Mouse (Mus musculus) heart, embryonic 11.5 days (tissue): ENCODE measurements around the gene Lce1a2. TPM values are rescaled to one million over a fixed set of nuclear protein-coding genes. Genes with fewer than 3 reads are reported as not detected.
"Not testable (repeated sequence)": the region's sequence is repeated elsewhere in the genome, so short reads cannot be mapped to it uniquely, and the experiment has no call there.

ENCODE experiments used
- ATAC-seq: fragments of 200-750 bp; cut with Nextera tagmentation; replicated peaks from 2 replicates; pipeline ENCODE4 v1.8.0; 2017; ENCODE audit warnings: moderate library complexity; ENCODE audit not compliant: insufficient number of reproducible peaks, low FRiP score, low TSS enrichment
- H3K27ac ChIP-seq: fragments of 300-500 bp; sonication (generic); 2 replicates; pipeline ENCODE4 v1.5.1; 2014; ENCODE audit warnings: mild to moderate bottlenecking, low read depth, low read length
- H3K27me3 ChIP-seq: fragments of 300-500 bp; sonication (generic); 2 replicates; pipeline ENCODE4 v1.6.1; 2014; ENCODE audit warnings: mild to moderate bottlenecking, low read length, mixed read lengths; ENCODE audit not compliant: control insufficient read depth, insufficient read depth
- H3K36me3 ChIP-seq: fragments of 300-500 bp; sonication (generic); 2 replicates; pipeline ENCODE4 v1.6.1; 2014; ENCODE audit warnings: mild to moderate bottlenecking, low read length, moderate library complexity, mixed read lengths; ENCODE audit not compliant: control insufficient read depth, insufficient read depth
- H3K4me1 ChIP-seq: fragments of 300-500 bp; sonication (generic); 2 replicates; pipeline ENCODE4 v1.6.1; 2014; ENCODE audit warnings: low read length; ENCODE audit not compliant: control insufficient read depth, insufficient read depth
- H3K4me2 ChIP-seq: fragments of 300-500 bp; sonication (generic); 2 replicates; pipeline ENCODE4 v1.6.1; 2014; ENCODE audit warnings: mild to moderate bottlenecking, moderate library complexity
- H3K4me3 ChIP-seq: fragments of 300-500 bp; sonication (generic); 2 replicates; pipeline ENCODE4 v1.5.1; 2014; ENCODE audit warnings: low read depth, low read length
- H3K9ac ChIP-seq: fragments of 300-500 bp; sonication (generic); 2 replicates; pipeline ENCODE4 v1.6.1; 2014; ENCODE audit warnings: mild to moderate bottlenecking, low read depth, low read length, moderate library complexity
- H3K9me3 ChIP-seq: fragments of 300-500 bp; sonication (generic); replicated peaks from 2 replicates; pipeline ENCODE4 v1.6.1; 2016; ENCODE audit warnings: low read length; ENCODE audit not compliant: control insufficient read depth
- WGBS: fragments of 180-500 bp; shearing (Covaris S2); extraction: QIAGEN DNeasy Blood & Tissue Kit; methylation state at CpG from one replicate; pipeline ENCODE4 v1.1.7; 2014; ENCODE audit not compliant: insufficient replicate concordance; 5-methylcytosine and 5-hydroxymethylcytosine counted together
- polyA plus RNA-seq: library from polyadenylated mRNA; unstranded; fragments of >200 nt; fragmentation: Nextera tagmentation; extraction: Ambion mirVana; gene quantifications from 2 replicates; pipeline ENCODE4 v1.2.1, GENCODE M21; 2014

Gene Lce1a2
- not detected in 2 replicates for polyA plus RNA-seq

GRCm38 (mm10) chr3:92670215-92670614, at the start of gene Lce1a2:
Gene Lce1a2, minus strand, starts transcription at chr3:92670315.
- Histone ChIP-seq H3K4me3 (no peak within 1 kb of the TSS), H3K27ac (no peak within 1 kb of the TSS), H3K9ac (no peak within 1 kb of the TSS), H3K4me1 (no peaks in the 10 kb centered on the region), H3K9me3 (no peaks in the 10 kb centered on the region), H3K36me3 (no peaks in the 10 kb centered on the region), H3K27me3 (no peaks in the 10 kb centered on the region), H3K4me2 (no peak within 1 kb of the TSS)
- no peak for ATAC-seq

- Histone ChIP-seq H3K36me3 (no peaks in the 10 kb centered on the region), H3K27me3 (no peaks in the 10 kb centered on the region), H3K9ac (no peak overlapping the region), H3K4me3 (no peak overlapping the region), H3K4me2 (no peak overlapping the region), H3K9me3 (no peaks in the 10 kb centered on the region), H3K4me1 (no peaks in the 10 kb centered on the region), H3K27ac (no peak overlapping the region)
- ATAC-seq = no peak
Measured at GRCm38 (mm10) chr3:92715122-92715521, 45.0 kb upstream of the Lce1a2 start.

DNA sequence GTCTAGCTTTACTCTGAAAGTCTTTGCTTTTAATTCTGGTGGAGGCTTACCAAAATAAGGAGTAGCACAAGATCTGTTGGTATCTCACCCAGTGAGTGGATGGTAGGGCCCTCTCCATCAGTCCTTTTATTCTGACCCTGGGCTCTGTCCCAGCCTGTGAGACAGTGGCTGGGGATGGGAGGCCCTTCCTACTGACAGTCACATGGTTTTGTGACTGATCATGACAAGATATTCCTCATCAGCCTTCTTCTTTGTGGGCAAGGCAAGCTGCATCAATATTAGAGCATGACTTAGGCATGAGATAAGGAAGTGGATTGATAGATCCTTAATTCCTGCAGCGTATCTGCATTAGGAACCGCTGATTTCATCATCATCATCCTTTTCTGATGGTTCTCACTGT, 38.9 kb upstream of the Lce1a2 start, which contains the start of gene Lce1e:
Lce1e (minus strand) TSS at position 101 of the 400 bp plus-strand sequence.
- Histone ChIP-seq H3K4me3 (no peak within 1 kb of the TSS), H3K4me2 (no peak within 1 kb of the TSS), H3K27ac (no peak within 1 kb of the TSS), H3K4me1 (no peaks in the 10 kb centered on the region), H3K9ac (no peak within 1 kb of the TSS), H3K27me3 (no peaks in the 10 kb centered on the region), H3K36me3 (no peaks in the 10 kb centered on the region), H3K9me3 (no peaks in the 10 kb centered on the region)
- 83% methylated on average over 2 of the region's 2 CpGs for WGBS
- ATAC-seq = no peak

DNA sequence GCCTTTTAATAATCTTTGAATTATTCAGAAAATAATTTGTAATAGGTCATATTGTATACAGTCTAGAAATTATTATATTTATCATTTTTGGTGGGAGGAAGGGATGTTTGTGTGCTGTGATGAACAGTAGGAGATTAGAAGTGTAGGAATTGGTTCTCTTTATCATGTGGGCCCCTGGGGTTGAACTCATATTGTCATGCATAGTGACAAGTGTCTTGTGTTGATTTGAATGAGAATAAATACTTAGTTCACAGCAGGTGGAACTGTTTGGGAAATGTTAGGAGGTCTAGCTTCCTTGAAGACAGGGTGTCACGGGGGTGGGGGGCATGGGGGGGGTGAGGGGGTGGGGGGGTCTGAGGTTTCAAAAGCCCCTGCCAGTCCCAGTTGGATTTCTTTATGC, 24.5 kb upstream of the Lce1a2 start:
- ATAC-seq = no peak
- Histone ChIP-seq H3K9me3 (no peaks in the 10 kb centered on the region), H3K27me3 (no peaks in the 10 kb centered on the region), H3K36me3 (no peaks in the 10 kb centered on the region), H3K27ac (no peak overlapping the region), H3K4me3 (no peak overlapping the region), H3K4me1 (no peaks in the 10 kb centered on the region), H3K4me2 (no peak overlapping the region), H3K9ac (no peak overlapping the region)
- WGBS = 33% methylated on average over 1 of the region's 1 CpGs

DNA sequence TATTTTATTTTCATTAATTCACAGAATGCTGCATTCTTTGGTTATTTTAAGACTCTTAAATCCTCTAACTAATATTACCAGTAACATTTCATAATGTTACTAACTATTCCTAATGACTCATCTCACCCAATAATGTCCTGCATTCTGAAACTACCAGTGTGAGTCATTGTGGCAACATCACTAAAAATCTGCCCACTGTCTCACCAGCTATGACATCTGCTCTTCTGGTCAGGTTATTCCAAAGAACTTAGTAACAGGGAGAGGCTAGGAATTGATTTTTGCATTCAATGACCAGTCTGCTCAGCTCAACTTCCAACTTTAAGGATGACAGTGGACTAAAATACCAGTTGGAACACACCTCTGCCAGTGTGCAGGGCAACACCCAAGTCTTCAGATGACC, 21.6 kb upstream of the Lce1a2 start:
- no peak overlapping the region for H3K27ac ChIP-seq
- ATAC-seq = no peak
- H3K4me2 ChIP-seq = no peak overlapping the region
- no peak overlapping the region for H3K9ac ChIP-seq
- H3K4me3 ChIP-seq = no peak overlapping the region
- H3K27me3 ChIP-seq = no peaks in the 10 kb centered on the region
- H3K36me3 ChIP-seq = no peaks in the 10 kb centered on the region
- no peaks in the 10 kb centered on the region for H3K9me3 ChIP-seq
- no peaks in the 10 kb centered on the region for H3K4me1 ChIP-seq

DNA sequence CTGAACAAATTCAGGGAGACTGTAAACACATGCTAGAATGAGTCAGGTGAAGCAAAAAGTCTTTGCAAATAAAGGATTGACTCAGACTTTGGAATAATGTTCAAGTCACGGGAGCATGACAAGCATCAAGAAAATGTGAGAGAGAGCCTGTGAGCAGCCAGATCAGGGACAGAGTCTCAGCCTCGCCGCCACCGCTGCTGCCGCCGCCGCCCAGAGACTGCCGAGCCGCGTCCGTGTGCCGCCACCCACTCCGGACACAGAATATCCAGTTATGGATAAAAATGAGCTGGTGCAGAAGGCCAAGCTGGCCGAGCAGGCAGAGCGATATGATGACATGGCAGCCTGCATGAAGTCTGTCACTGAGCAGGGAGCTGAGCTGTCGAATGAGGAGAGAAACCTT, 19.0 kb upstream of the Lce1a2 start:
- H3K9me3 ChIP-seq, H3K27ac ChIP-seq, H3K4me3 ChIP-seq, H3K27me3 ChIP-seq, H3K4me1 ChIP-seq, H3K36me3 ChIP-seq, H3K9ac ChIP-seq, ATAC-seq, H3K4me2 ChIP-seq: not testable (repeated sequence)
- WGBS = 77% methylated on average over 16 of the region's 16 CpGs

DNA sequence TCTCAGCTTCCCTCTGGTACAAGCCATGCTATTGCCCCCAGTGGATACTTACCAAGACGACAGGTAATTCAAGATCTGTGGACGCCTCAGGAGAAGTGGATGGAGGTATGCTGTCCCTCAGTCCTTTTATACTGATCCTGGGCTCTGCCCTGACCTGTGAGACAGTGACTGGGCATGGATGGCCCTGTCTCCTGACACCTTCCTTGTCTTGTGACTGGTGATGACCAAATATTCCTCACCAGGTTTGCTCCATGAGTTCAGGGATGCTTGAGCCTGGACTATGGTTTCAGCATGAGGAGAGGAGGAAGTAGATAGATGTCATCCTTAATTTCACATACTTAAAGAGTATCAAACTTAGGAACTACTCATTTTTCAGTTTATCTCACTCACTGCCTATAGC, 17.0 kb upstream of the Lce1a2 start, which contains the start of gene Lce1d:
Lce1d (minus strand) TSS at position 101 of the 400 bp plus-strand sequence.
- WGBS = 59% methylated on average over 2 of the region's 2 CpGs
- Histone ChIP-seq H3K36me3 (no peaks in the 10 kb centered on the region), H3K4me3 (no peak within 1 kb of the TSS), H3K9me3 (no peaks in the 10 kb centered on the region), H3K4me2 (no peak within 1 kb of the TSS), H3K4me1 (no peaks in the 10 kb centered on the region), H3K27ac (no peak within 1 kb of the TSS), H3K9ac (no peak within 1 kb of the TSS), H3K27me3 (no peaks in the 10 kb centered on the region)
- no peak for ATAC-seq

DNA sequence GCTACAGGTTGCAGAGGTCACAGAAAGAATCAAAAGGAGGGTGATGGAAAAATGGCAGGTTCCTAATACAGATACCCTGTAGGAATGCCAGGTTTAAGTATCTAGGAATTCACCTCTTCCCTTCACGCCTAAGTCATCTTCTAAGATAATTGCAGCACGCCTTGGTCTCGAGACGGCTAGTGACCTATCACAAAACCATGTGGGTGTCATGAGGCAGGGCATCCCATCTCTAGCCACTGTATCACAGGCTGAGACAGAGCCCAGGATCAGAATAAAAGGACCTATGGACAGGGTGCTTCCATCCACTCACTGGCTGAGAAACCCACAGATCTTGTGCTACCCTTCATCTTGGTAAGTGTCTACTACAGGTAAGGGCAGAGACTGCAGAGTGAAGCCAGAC, 8.8 kb upstream of the Lce1a2 start, which contains the start of gene Lce1c:
Lce1c (plus strand) TSS at position 301 of the 400 bp plus-strand sequence.
- 80% methylated on average over 4 of the region's 4 CpGs for WGBS
- H3K27me3 ChIP-seq = no peaks in the 10 kb centered on the region
- no peak for ATAC-seq
- H3K4me3 ChIP-seq = no peak within 1 kb of the TSS
- H3K27ac ChIP-seq = no peak within 1 kb of the TSS
- H3K4me1 ChIP-seq = no peaks in the 10 kb centered on the region
- no peaks in the 10 kb centered on the region for H3K9me3 ChIP-seq
- no peaks in the 10 kb centered on the region for H3K36me3 ChIP-seq
- no peak within 1 kb of the TSS for H3K4me2 ChIP-seq
- H3K9ac ChIP-seq = no peak within 1 kb of the TSS

- Histone ChIP-seq H3K36me3 (no peaks in the 10 kb centered on the region), H3K4me2 (no peak within 1 kb of the TSS), H3K9ac (no peak within 1 kb of the TSS), H3K4me1 (no peaks in the 10 kb centered on the region), H3K4me3 (no peak within 1 kb of the TSS), H3K27ac (no peak within 1 kb of the TSS), H3K9me3 (no peaks in the 10 kb centered on the region), H3K27me3 (no peaks in the 10 kb centered on the region)
- no peak for ATAC-seq
Measured at GRCm38 (mm10) chr3:92656826-92657225, 13.3 kb downstream of the Lce1a2 start, which contains the start of gene Lce1b. Gene Lce1b, minus strand, starts transcription at chr3:92656926.
